ENCODE assay signal across 11 mouse cellular contexts in the genomic region with DNA sequence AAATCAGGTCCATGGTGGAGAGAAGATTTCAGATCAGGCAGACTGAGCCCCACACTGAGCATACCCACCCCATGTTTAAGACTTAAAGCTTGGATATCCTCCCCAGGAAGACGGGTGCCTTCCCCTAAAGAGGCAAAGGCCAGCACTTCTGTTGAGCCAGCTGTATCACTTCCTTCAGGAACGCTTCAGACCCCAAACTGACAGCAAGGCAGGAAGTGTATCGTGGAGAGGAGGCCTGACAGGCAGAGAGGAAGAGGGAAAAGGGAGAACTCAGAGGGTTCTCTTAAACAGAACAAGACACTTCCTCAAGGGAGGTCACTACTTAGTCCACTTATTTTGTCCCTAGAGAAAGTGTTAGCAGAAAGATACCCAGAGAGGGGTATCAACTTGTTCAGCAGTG. TPM values are rescaled to one million over a fixed set of nuclear protein-coding genes. Genes with fewer than 3 reads are reported as not detected.
DNase-seq lines count a peak whose midpoint lies in the region; ATAC-seq and TF ChIP-seq lines count a peak whose summit lies in the region.
"Had no signal": no experiment of that assay in that cellular context is flagged by ENCODE, and none has a peak within 500 bp of the region (broad histone marks: within the 10 kb centered on the region; RNA-seq: fewer than 3 reads in every experiment).

No protein-coding gene starts in this region.

- peak overlapping the region; percentile 77 for H3K4me2 ChIP-seq in hindbrain, embryonic 14.5 days (replicated peaks)
- peak overlapping the region; percentile 69 for H3K4me2 ChIP-seq in neural tube, embryonic 13.5 days

- WGBS in hindbrain, embryonic 14.5 days, result 91% methylated on average over 3 of the region's 3 CpGs
- 81% methylated on average over 3 of the region's 3 CpGs for WGBS in neural tube, embryonic 13.5 days

- H3K4me3 ChIP-seq in layer of hippocampus, adult 2 months, result peak overlapping the region; percentile 71
- H3K4me3 ChIP-seq in hindbrain, embryonic 14.5 days (replicated peaks; ENCODE audit: low read length), result peak overlapping the region; percentile 69; the same call in 1 of the 2 replicates
- H3K4me3 ChIP-seq in neural tube, embryonic 13.5 days, result peak overlapping the region; percentile 74
- H3K4me3 ChIP-seq: lung, embryonic 15.5 days had no signal

- intact Hi-C loops in gastrocnemius, postnatal 14 days (cut with DNase I; ENCODE audit: low total_unique reads), result no loop called here

- H3K27ac ChIP-seq in layer of hippocampus, adult 2 months, result peak overlapping the region; percentile 99; the same call in 1 of the 2 replicates
- H3K27ac ChIP-seq in hindbrain, embryonic 14.5 days, result no peak overlapping the region
- H3K27ac ChIP-seq in neural tube, embryonic 13.5 days (replicated peaks), result no peak overlapping the region
- H3K27ac ChIP-seq: lung, embryonic 15.5 days had no signal

- no peaks in the 10 kb centered on the region for H3K27me3 ChIP-seq in hindbrain, embryonic 14.5 days (ENCODE audit: control insufficient read depth, insufficient read depth, low read length)
- H3K27me3 ChIP-seq in neural tube, embryonic 13.5 days, result no peaks in the 10 kb centered on the region

- H3K9ac ChIP-seq in hindbrain, embryonic 14.5 days, result peak overlapping the region; percentile 91; the same call in 1 of the 2 replicates
- H3K9ac ChIP-seq in neural tube, embryonic 13.5 days, result peak overlapping the region; percentile 91
- H3K9ac ChIP-seq: lung, embryonic 15.5 days had no signal

- H3K9me3 ChIP-seq in hindbrain, embryonic 14.5 days (ENCODE audit: control insufficient read depth, low read length), result no peaks in the 10 kb centered on the region
- H3K9me3 ChIP-seq in neural tube, embryonic 13.5 days, result no peaks in the 10 kb centered on the region
- H3K9me3 ChIP-seq: lung, embryonic 15.5 days had no signal

- H3K36me3 ChIP-seq in hindbrain, embryonic 14.5 days (replicated peaks; ENCODE audit: control insufficient read depth, insufficient read depth), result peaks cover 15% of the 10 kb centered on the region; the same call in 1 of the 2 replicates
- H3K36me3 ChIP-seq in neural tube, embryonic 13.5 days, result no peaks in the 10 kb centered on the region
- H3K36me3 ChIP-seq: lung, embryonic 15.5 days had no signal

- H3K4me1 ChIP-seq in hindbrain, embryonic 14.5 days (replicated peaks; ENCODE audit: control insufficient read depth, insufficient read depth, low read length), result peaks cover 25% of the 10 kb centered on the region
- peaks cover 42% of the 10 kb centered on the region for H3K4me1 ChIP-seq in neural tube, embryonic 13.5 days (replicated peaks)

- ATAC-seq in common myeloid progenitor, adult 5-6 weeks (replicated peaks; ENCODE audit: low read depth, poor library complexity, severe bottlenecking), result peak; percentile 22; the same call in 1 of the 2 replicates
- ATAC-seq in hindbrain, embryonic 14.5 days (ENCODE audit: low FRiP score), result no peak
- no peak for ATAC-seq in neural tube, embryonic 13.5 days (ENCODE audit: low read depth)

- peak in 1 of 2 experiments; percentile 8 for DNase-seq in layer of hippocampus, adult 2 months (ENCODE audit: low spot score in 2 of 2)
- no peak for DNase-seq in layer of hippocampus, adult 9-11 months
- DNase-seq in hindbrain, embryonic 14.5 days (ENCODE audit: low spot score), result no peak
- no peak for DNase-seq in gastrocnemius, postnatal 14 days
- no peak for DNase-seq in adrenal gland, adult 18-20 months (ENCODE audit: low spot score in 2 of 2)
- DNase-seq: gastrocnemius, postnatal 10 days; layer of hippocampus, postnatal 36 days; thymus, postnatal 4 days had no signal

- no peak for TF ChIP-seq CTCF in layer of hippocampus, adult 2 months (conservative IDR thresholded peaks at IDR 0.05)

RNA-seq across cellular contexts. Expression of a gene that starts 1.8 kb away (rescaled TPM):
- total RNA-seq in layer of hippocampus, adult 2 months (2021), result 100 to 1,000 TPM; 365 to 385 TPM
- 0.34 and 0.37 TPM in 2 replicates for total RNA-seq in common myeloid progenitor, adult 5-6 weeks (2017)
- 90.0 and 108 TPM in 2 replicates for polyA plus RNA-seq in hindbrain, embryonic 14.5 days (2014; fragmentation: Nextera tagmentation; extraction: Ambion mirVana)
- polyA plus RNA-seq in neural tube, embryonic 13.5 days (2015; fragmentation: Nextera tagmentation; extraction: Ambion mirVana), result 65.1 and 67.8 TPM in 2 replicates
- total RNA-seq in gastrocnemius, postnatal 14 days (2021), result 1 to 10 TPM; 3.6 to 6.4 TPM
- total RNA-seq in adrenal gland, adult 18-20 months (2021), result 10 to 100 TPM in 1 of 2 experiments, 1 to 10 TPM in 1; 7.5 to 13.7 TPM

RNA-seq across cellular contexts. Expression of a gene that starts 26.2 kb away (rescaled TPM):
- 10 to 100 TPM; 16.5 to 16.9 TPM for total RNA-seq in layer of hippocampus, adult 2 months (2021)
- total RNA-seq in common myeloid progenitor, adult 5-6 weeks (2017), result 16.2 and 17.4 TPM in 2 replicates
- polyA plus RNA-seq in hindbrain, embryonic 14.5 days (2014; fragmentation: Nextera tagmentation; extraction: Ambion mirVana), result 19.8 and 21.9 TPM in 2 replicates
- 22.8 and 23.6 TPM in 2 replicates for polyA plus RNA-seq in neural tube, embryonic 13.5 days (2015; fragmentation: Nextera tagmentation; extraction: Ambion mirVana)
- total RNA-seq in gastrocnemius, postnatal 14 days (2021), result 1 to 10 TPM; 7.3 to 7.6 TPM
- total RNA-seq in adrenal gland, adult 18-20 months (2021), result 10 to 100 TPM; 15.0 to 18.0 TPM

RNA-seq across cellular contexts. Expression of a gene that starts 37.7 kb away (rescaled TPM):
- total RNA-seq in layer of hippocampus, adult 2 months (2021), result 10 to 100 TPM in 1 of 2 experiments, 1 to 10 TPM in 1; 9.5 to 10.2 TPM
- total RNA-seq in common myeloid progenitor, adult 5-6 weeks (2017), result not detected in 2 replicates
- polyA plus RNA-seq in hindbrain, embryonic 14.5 days (2014; fragmentation: Nextera tagmentation; extraction: Ambion mirVana), result 17.0 and 19.7 TPM in 2 replicates
- polyA plus RNA-seq in neural tube, embryonic 13.5 days (2015; fragmentation: Nextera tagmentation; extraction: Ambion mirVana), result 21.0 and 21.9 TPM in 2 replicates
- total RNA-seq in gastrocnemius, postnatal 14 days (2021), result not detected
- 1 to 10 TPM; 1.2 to 1.7 TPM for total RNA-seq in adrenal gland, adult 18-20 months (2021)
- total RNA-seq: gastrocnemius, postnatal 10 days had no signal

RNA-seq across cellular contexts. Expression of a gene that starts 55.0 kb away (rescaled TPM):
- 100 to 1,000 TPM; 372 to 376 TPM for total RNA-seq in layer of hippocampus, adult 2 months (2021)
- total RNA-seq in common myeloid progenitor, adult 5-6 weeks (2017), result 86.5 and 107 TPM in 2 replicates
- polyA plus RNA-seq in hindbrain, embryonic 14.5 days (2014; fragmentation: Nextera tagmentation; extraction: Ambion mirVana), result 956 and 1,017 TPM in 2 replicates
- polyA plus RNA-seq in neural tube, embryonic 13.5 days (2015; fragmentation: Nextera tagmentation; extraction: Ambion mirVana), result 922 and 997 TPM in 2 replicates
- 1,000 to 10,000 TPM; 1,175 to 1,382 TPM for total RNA-seq in gastrocnemius, postnatal 14 days (2021)
- 100 to 1,000 TPM; 514 to 860 TPM for total RNA-seq in adrenal gland, adult 18-20 months (2021)

Comparison
In these comparisons a context has a peak if more than half of its experiments do, and no peak if none do; other contexts are left out.
1. RNA of a gene that starts 1.8 kb away (total RNA-seq): 365 to 385 TPM in layer of hippocampus, adult 2 months; 7.5 to 13.7 TPM in adrenal gland, adult 18-20 months, 3.6 to 6.4 TPM in gastrocnemius, postnatal 14 days and 0.34 to 0.37 TPM in common myeloid progenitor, adult 5-6 weeks; every median in the first group is over 10 times any median in the second.
2. Peak in every context shown above with its lines, with median percentiles within 50 percentile points of each other: H3K4me3 ChIP-seq.